Mouse (Mus musculus) CD4-positive, CD25-positive, alpha-beta regulatory T cell, adult 4 months (primary cell): ENCODE data around the gene Phc1. TPM values are rescaled to one million over a fixed set of nuclear protein-coding genes. Genes with fewer than 3 reads are reported as not detected.
"Not testable (repeated sequence)": the region's sequence is repeated elsewhere in the genome, so short reads cannot be mapped to it uniquely, and the experiment has no call there.

ENCODE experiments used
- ATAC-seq: one replicate; pipeline ENCODE4 v1.8.0; 2017
- polyA plus RNA-seq, 2 experiments: library from polyadenylated mRNA; unstranded; fragments of 100-300 nt; shearing (Covaris generic); gene quantifications; one replicate each; pipeline ENCODE4 v1.2.1; 2017

Phc1 gene
- polyA plus RNA-seq, result 1 to 10 TPM; 5.6 to 7.1 TPM

- peak; percentile 55 for ATAC-seq
Measured at GRCm38 (mm10) chr6:122340349-122341000, at the start of gene Phc1. Phc1 (minus strand) TSS chr6:122340561.

DNA sequence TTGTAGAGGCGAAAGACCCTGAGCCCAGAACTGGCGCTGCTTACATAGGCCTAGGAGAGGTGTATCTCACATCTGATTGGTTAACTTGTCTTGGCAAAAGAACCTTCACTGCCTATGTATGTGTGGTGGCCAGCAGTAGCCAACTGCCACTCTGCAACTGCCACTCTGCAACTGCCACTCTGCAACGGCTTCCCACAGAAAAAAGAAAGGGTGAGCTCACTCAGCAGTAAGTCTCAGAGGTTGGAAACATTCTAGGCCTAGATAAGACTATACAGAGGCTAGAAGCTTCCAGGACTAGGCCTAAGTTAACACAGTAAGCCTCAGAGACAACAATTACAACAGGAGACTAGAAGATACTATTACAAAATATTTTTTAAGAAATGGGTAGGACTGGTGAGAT is 49.6 kb upstream of the Phc1 start:
- not testable (repeated sequence) for ATAC-seq

DNA sequence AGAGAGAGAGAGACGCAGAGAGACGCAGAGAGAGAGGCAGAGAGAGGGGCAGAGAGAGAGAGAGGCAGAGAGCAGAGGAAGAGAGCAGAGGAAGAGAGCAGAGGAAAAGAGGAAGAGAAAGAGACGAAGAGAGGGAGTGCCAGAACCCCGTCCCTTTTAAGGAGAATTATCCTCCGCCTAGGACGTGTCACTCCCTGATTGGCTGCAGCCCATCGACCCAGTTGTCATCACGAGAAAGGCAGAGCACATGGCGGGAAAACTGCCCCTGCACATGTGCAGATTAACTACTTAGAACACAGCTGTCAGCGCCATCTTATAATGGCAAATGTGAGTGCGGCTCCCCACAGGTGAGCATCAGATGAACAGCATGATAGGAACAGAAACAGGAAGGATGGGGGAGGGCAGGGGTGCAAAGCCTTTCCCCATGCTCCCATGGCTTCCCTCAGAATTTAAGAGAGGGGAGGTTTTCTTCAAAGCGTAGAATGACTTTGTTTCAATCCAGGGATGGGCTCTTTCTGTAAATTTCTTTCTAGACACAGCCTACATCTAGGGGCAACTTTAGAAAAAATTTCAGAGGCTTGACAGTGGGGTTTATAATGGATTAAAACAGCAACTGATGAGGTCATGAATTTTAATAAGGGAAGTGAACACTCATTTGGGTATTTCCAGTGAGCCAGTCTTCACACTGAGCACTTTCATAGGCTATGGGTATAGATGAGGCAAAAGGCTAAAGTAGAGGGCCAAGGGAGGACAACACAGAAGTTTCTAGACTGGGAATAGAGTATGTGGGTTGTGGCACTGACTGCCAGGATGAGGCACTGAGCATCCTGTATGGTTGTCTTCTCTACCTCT is 47.0 kb upstream of the Phc1 start:
- ATAC-seq, result peak; percentile 83

DNA sequence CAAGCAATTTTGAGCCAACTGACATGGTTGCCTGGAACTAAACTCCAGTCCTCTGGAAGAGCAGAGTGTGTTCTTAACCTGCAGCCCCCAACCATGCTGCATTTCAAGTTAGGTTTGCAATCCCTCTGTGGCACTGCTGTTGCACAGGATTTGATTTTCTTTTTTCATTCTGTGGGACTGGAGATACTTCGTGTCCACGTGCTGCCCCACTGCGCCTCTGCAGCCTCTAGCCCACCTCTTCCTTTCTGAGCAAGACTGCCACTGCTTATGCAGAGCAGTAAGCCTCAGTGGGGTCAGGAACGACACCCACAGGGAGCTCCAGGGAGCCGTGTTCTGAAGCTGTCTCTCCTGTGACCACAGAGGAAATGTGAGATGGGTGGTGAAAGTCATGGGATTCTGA is 45.4 kb upstream of the Phc1 start:
- ATAC-seq, result no peak

DNA sequence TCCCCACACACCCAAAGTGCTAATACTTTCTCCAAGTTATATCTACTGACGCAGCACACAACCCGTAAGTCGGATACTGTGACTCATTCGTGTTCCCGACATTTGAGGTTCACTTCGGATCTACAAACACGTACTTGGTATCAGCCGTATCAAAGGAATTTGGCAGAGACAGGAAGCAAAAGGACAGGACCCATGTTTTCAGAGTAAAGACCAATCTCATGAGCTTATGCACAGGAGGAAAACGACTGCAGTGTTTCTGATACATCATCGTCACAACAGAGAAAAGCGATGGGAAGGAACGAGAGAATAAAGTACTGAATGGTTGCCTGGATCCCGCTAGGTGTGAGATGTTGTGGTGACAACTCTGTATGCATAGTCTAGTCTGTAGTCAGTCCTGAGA is 44.5 kb upstream of the Phc1 start:
- no peak for ATAC-seq

DNA sequence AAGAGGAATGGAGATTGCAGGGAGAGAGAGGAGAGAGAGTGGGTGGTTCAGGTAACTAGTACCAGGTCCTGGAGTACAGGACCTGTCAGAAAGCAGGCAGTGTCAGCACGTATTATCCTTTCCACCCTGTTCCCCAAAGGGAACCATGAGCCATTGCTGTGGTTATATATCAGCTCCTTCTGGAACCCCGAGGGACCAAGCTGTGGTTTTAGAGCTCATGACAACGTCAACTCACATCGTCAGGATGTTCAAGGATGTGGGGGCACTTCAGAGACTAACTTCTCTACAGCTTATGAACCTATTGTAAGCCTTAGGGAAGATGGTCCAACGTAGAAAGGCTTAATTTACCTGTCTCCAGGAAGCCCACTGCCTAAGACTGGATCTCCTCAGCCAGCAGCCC is 42.9 kb upstream of the Phc1 start:
- ATAC-seq, result no peak

- ATAC-seq, result no peak
Measured at GRCm38 (mm10) chr6:122382046-122382445, 41.7 kb upstream of the Phc1 start.

- no peak for ATAC-seq
Measured at GRCm38 (mm10) chr6:122368245-122368644, 27.9 kb upstream of the Phc1 start.

- no peak for ATAC-seq
Measured at GRCm38 (mm10) chr6:122366976-122367375, 26.6 kb upstream of the Phc1 start.

DNA sequence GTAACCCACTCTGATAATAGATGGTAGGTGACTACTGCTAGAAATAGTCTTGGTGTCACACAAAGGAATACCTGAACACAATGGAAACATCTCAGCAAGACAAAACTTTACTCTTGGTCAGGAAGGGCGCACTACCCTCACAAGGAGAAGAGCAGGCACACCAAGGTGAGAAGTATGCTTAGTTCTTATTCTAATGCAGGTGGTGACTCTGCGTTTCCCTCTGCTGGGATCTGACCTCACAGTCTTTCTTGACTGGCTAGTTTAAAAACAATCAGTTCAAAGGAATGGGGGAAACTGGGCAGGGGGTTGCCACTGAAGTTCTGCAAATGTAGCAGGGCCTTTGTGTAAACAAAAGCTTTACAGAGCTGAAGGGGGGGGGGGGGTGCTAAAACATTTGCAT is 25.9 kb upstream of the Phc1 start:
- ATAC-seq, result no peak

- ATAC-seq, result no peak
Measured at GRCm38 (mm10) chr6:122365706-122366105, 25.3 kb upstream of the Phc1 start.

DNA sequence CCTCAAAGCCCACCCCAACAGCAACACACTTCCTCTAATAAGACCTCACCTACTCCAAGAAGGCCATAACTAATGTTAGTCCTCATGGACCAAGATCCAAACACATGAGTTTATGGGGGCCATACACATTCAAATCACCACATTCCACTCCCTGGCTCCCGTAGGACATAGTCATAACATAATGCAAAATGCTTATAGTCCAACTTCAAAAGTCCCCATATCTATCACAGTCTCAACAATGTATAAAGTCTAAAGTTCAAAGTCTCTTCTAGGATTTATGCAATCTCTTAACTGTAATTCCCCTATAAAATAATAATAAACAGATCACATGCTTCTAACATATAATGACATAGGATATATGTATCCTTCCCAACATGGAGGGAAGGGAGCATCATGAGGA is 16.7 kb upstream of the Phc1 start:
- no peak for ATAC-seq

- no peak for ATAC-seq
Measured at GRCm38 (mm10) chr6:122355909-122356308, 15.5 kb upstream of the Phc1 start.

- not testable (repeated sequence) for ATAC-seq
Measured at GRCm38 (mm10) chr6:122347326-122347725, 7.0 kb upstream of the Phc1 start.

GRCm38 (mm10) chr6:122346399-122346798 is 6.0 kb upstream of the Phc1 start:
- no peak for ATAC-seq

DNA sequence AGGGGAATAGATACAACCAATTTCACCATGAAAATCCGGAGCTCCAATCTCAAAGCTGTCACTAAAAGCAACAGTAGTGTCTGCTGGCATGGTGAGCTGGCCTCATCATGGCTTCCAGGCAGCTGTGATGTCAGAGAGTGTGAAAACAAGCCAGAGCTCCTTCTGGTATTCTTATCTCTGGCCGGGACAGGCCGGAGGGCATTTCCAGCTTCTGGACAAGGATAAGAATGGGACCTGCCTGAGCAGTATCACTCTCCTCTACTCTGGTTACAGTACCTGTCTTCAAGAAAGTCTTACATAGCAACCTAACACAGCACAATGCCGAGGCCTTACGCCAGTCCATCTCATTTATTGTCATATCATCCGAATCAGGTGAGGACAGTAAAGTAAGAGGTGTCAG is 5.4 kb upstream of the Phc1 start:
- ATAC-seq, result no peak

DNA sequence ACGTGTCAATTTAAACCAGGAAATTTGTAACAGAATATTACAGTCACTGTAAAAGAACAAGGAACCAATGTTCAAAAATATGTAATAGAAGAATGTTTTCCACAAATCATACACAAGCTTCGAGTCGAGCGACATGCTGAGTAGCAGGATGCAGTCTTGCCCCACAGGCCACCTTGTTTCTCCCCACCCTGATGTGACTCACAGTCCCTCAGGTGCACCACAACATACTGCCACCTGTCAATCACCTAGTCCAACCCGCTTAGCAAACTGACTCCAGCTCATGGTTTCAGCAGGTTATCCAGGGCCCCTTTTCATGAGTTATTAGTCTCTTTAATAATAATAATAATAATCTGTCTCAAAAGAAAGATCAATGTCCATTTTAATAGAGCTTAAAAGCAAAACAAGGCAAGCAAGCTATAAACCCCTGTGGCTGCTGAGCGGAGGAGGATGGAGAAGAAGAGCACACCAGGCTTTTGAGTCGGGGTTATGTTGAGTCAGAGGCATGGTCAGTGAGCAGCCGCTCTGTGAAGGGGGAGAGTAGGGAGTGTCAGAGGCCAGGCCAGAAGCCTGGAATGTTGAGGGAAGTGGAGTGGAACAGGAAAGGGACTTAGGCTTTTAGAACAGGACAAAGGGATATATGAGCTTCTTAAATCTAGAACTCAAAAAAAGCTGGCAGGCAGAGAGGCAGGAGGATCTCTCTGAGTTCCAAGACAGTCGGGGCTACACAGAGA is 4.2 kb upstream of the Phc1 start:
- ATAC-seq, result no peak

GRCm38 (mm10) chr6:122343719-122344118 is 3.4 kb upstream of the Phc1 start:
- no peak for ATAC-seq

DNA sequence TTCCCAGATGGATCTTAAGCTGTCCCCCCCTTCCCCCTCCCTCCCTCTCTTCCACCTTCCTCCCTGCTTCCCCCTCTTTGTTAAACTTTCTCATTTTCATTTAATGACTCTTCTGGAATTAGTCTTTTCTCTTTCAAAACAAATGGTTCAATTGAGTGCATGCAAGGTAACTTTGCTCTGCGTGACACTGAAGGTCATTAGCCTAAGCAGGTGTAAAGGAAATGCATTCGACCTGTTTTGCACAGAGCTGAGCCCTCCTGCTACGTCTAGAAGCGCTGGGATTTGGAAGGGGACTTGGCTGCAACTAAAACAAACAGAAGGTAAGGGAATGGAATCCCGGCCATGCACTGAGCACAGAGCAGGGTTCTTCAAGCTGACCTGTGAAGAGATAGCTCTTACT is 1.8 kb upstream of the Phc1 start:
- no peak for ATAC-seq

GRCm38 (mm10) chr6:122341038-122341810 is 863 bp upstream of the Phc1 start:
- no peak for ATAC-seq

DNA sequence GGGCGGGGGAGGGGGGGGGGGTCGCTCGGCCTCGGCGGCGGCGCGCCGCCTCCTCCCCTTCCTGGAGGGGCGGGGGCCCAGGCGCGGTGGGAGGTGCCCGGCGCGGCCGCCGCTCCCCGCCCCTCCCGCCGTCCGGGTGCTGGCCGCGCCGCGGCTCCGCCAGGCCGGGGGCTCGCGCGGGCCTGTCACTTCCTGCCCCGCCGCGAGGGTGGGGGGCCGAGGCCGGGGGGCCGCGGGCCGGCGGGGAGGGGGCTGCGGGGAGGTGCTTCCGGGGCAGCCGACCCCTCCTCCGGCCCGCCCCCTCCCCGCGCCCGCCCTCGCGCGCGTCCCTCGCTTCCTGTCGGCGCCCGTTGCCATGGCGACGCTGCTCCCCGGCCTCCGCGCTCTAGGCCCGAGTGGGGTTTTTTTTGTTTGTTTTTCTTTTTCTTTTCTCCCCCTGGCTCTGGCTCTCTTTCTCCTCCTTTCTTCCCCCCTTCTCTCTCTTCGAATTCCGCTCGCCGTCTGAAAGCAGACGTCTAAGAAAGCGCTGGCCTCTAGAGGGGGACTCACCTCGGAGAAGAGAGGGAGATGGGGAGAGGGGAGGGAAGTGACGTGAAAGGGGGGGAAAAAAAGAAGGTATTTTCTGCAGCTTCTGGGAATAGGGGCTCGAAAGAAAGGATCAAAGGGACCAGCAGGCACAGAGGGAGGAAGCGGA is 566 bp downstream of the Phc1 start:
- ATAC-seq, result peak; percentile 70

DNA sequence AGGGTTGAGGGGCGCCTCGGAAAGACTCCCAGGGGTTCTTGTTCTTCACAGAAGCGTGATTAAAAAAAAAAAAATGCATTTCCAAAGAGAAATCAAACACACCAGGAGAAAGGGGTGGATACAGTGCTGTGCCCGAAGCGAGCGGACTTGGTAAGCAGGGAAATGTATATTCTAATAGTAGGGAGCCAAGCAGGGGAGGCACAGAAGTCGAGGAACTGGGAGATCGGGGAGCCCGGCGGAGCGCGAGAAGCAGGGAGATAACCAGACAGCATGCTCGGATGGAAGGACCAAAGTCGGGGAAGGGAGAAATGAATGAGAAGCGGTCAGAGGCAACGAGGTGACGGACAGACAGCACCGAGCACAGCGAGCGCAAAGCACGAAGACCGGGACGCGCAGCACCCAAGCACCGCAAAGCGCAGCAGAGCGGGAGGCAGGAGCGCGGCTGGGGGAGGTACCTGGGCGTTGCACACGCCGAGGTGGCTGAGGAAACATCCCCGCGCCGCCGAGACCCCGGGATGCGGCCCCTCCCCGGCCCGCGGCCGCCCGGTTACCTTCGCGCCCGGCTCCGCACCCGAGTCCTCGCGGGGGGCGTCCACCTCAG is 1.2 kb downstream of the Phc1 start:
- ATAC-seq, result peak; percentile 76
